Mouse (Mus musculus): ENCODE measurements around the gene Patz1. TPM values are rescaled to one million over a fixed set of nuclear protein-coding genes. Genes with fewer than 3 reads are reported as not detected.

Patz1 gene
- polyA plus RNA-seq, 1 experiment: 29.6 TPM

DNA sequence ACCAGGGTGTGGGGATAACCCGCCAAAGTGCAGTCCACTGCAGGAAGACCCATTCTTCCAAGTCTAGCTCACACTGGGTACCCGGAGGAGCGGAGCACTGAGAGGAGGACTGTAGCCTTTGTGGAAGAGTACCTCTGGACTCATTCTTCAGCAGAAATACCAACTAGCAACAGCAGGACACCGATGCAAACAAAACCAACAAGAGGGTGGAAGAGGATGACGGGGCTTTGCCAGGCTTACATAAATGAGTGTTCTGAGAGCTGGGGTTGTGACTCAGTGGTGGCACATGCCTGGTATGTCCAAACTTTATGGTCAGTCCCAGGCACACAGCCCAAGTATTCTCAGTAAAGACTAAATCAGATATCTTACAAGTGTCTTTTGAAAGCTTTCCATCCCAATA, 12.4 kb downstream of the Patz1 start:
- Histone ChIP-seq H3K4me3 (ENCODE audit: insufficient read depth, poor library complexity, severe bottlenecking) (no peak overlapping the region), H3K27me3 (ENCODE audit: control insufficient read depth, insufficient read depth, insufficient read length) (no peaks in the 10 kb centered on the region), H3ac (ENCODE audit: control insufficient read depth, insufficient read length, low read depth) (no peak overlapping the region), H3K79me3 (ENCODE audit: low read depth) (peaks cover 19% of the 10 kb centered on the region), H3K36me3 (ENCODE audit: control insufficient read depth, insufficient read depth) (peaks cover 93% of the 10 kb centered on the region), H3K79me2 (ENCODE audit: control insufficient read depth, insufficient read depth) (peaks cover 72% of the 10 kb centered on the region)
- TF ChIP-seq MAX (IDR thresholded peaks at IDR 0.05): no peak
- no peak for TF ChIP-seq MYOD1 (IDR thresholded peaks at IDR 0.05; ENCODE audit: control insufficient read depth, insufficient read length, low read depth)
- TF ChIP-seq MYOG (IDR thresholded peaks at IDR 0.05; ENCODE audit: control insufficient read depth, extremely low read depth, insufficient read length): no peak
- TF ChIP-seq USF1 (IDR thresholded peaks at IDR 0.05; ENCODE audit: low read depth): no peak
- no peak for TF ChIP-seq CEBPB (IDR thresholded peaks at IDR 0.05; ENCODE audit: low read depth)
- TF ChIP-seq CTCF (IDR thresholded peaks at IDR 0.05; ENCODE audit: control insufficient read depth, insufficient read depth, insufficient read length): no peak
- TF ChIP-seq FOSL1 (IDR thresholded peaks at IDR 0.05; ENCODE audit: insufficient read depth, low read length, poor library complexity, severe bottlenecking): no peak

DNA sequence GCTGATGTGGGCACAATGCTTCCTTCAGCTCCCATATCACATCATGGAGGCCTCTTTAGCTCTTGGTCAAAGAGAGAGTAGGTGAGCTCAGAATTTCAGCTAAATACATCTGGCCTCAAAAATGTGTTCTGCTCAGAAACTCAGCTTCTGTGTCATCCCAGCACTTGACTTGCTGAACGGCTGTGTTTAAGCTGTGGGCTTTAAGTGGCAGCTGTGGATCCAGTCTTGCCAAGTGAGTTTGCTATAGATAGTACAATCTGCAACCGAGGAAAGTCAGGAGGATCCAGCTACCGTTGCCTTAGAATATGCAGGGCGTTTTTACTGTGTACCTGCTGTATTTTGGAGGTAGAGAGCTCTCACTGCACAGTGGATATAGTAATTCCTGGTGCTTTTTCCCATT, 13.7 kb downstream of the Patz1 start:
- Histone ChIP-seq H3K36me3 (ENCODE audit: control insufficient read depth, insufficient read depth) (peaks cover 93% of the 10 kb centered on the region), H3K4me3 (ENCODE audit: insufficient read depth, poor library complexity, severe bottlenecking) (no peak overlapping the region)

DNA sequence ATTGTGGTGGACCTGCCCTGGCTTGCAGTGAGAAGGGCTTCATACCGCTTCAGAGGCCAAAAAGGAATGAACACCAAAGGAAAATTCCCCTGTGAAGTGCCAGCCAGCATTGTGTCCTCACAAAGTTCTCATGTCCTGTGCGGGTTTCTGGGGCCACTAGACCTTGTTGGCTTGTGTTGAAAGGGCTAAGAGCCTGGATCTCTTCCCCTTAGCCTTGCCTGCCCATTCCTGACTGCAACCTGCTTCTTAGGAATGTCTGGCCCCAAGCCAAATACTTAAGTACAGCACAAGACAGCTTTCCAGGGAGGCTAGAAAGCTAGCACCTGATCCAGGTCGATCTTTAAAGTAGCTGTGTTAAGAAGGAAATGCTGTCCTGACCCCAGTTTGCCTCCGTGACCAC, 14.1 kb downstream of the Patz1 start:
- peaks cover 70% of the 10 kb centered on the region for H3K79me2 ChIP-seq (ENCODE audit: control insufficient read depth, insufficient read depth)
- H3ac ChIP-seq (ENCODE audit: control insufficient read depth, insufficient read length, low read depth): no peak overlapping the region
- peaks cover 12% of the 10 kb centered on the region for H3K79me3 ChIP-seq (ENCODE audit: low read depth)
- H3K4me3 ChIP-seq (ENCODE audit: insufficient read depth, poor library complexity, severe bottlenecking): no peak overlapping the region
- TF ChIP-seq MYOD1 (IDR thresholded peaks at IDR 0.05; ENCODE audit: control insufficient read depth, insufficient read length, low read depth): no peak
- no peak for TF ChIP-seq USF1 (IDR thresholded peaks at IDR 0.05; ENCODE audit: low read depth)
- no peak for TF ChIP-seq MYOG (IDR thresholded peaks at IDR 0.05; ENCODE audit: control insufficient read depth, extremely low read depth, insufficient read length)
- no peak for TF ChIP-seq FOSL1 (IDR thresholded peaks at IDR 0.05; ENCODE audit: insufficient read depth, low read length, poor library complexity, severe bottlenecking)
- no peak for TF ChIP-seq MAX (IDR thresholded peaks at IDR 0.05)
- TF ChIP-seq CTCF (IDR thresholded peaks at IDR 0.05; ENCODE audit: control insufficient read depth, insufficient read depth, insufficient read length): no peak
- no peak for TF ChIP-seq CEBPB (IDR thresholded peaks at IDR 0.05; ENCODE audit: low read depth)
- no peaks in the 10 kb centered on the region for H3K27me3 ChIP-seq (ENCODE audit: control insufficient read depth, insufficient read depth, insufficient read length)
- H3K36me3 ChIP-seq (ENCODE audit: control insufficient read depth, insufficient read depth): peaks cover 96% of the 10 kb centered on the region

More for the DNA sequence above, 13.7 kb downstream of the Patz1 start:
- peaks cover 12% of the 10 kb centered on the region for H3K79me3 ChIP-seq (ENCODE audit: low read depth)
- peaks cover 70% of the 10 kb centered on the region for H3K79me2 ChIP-seq (ENCODE audit: control insufficient read depth, insufficient read depth)
- no peak overlapping the region for H3ac ChIP-seq (ENCODE audit: control insufficient read depth, insufficient read length, low read depth)
- no peak for TF ChIP-seq MAX (IDR thresholded peaks at IDR 0.05)
- no peak for TF ChIP-seq MYOD1 (IDR thresholded peaks at IDR 0.05; ENCODE audit: control insufficient read depth, insufficient read length, low read depth)
- no peak for TF ChIP-seq FOSL1 (IDR thresholded peaks at IDR 0.05; ENCODE audit: insufficient read depth, low read length, poor library complexity, severe bottlenecking)
- no peak for TF ChIP-seq USF1 (IDR thresholded peaks at IDR 0.05; ENCODE audit: low read depth)
- TF ChIP-seq CEBPB (IDR thresholded peaks at IDR 0.05; ENCODE audit: low read depth): no peak
- TF ChIP-seq MYOG (IDR thresholded peaks at IDR 0.05; ENCODE audit: control insufficient read depth, extremely low read depth, insufficient read length): no peak
- H3K27me3 ChIP-seq (ENCODE audit: control insufficient read depth, insufficient read depth, insufficient read length): no peaks in the 10 kb centered on the region

DNA sequence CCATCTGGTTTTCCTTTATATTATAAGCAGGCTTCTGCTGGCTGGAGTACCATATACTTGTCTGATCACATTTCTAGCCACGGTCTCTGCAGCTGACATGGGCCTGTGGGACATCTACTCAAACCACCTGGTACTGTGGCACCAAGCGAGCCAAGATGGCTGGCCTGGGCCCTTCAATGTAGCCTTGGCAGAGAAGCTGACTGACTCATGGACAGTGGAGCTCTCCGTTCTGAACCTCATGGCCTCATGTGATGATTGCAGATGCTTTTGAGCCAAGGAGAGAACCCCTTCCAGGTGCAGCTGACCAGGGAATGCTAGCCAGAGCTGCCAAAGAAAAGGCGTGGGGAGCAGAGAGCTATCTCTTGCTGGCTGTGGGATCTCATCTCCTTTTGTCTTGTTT, 17.1 kb downstream of the Patz1 start:
- TF ChIP-seq MYOG (IDR thresholded peaks at IDR 0.05; ENCODE audit: control insufficient read depth, extremely low read depth, insufficient read length) (no peak), MAX (IDR thresholded peaks at IDR 0.05) (no peak), CEBPB (IDR thresholded peaks at IDR 0.05; ENCODE audit: low read depth) (no peak), CTCF (IDR thresholded peaks at IDR 0.05; ENCODE audit: control insufficient read depth, insufficient read depth, insufficient read length) (no peak), MYOD1 (IDR thresholded peaks at IDR 0.05; ENCODE audit: control insufficient read depth, insufficient read length, low read depth) (no peak), USF1 (IDR thresholded peaks at IDR 0.05; ENCODE audit: low read depth) (no peak), FOSL1 (IDR thresholded peaks at IDR 0.05; ENCODE audit: insufficient read depth, low read length, poor library complexity, severe bottlenecking) (no peak)
- Histone ChIP-seq H3K27me3 (ENCODE audit: control insufficient read depth, insufficient read depth, insufficient read length) (no peaks in the 10 kb centered on the region), H3K36me3 (ENCODE audit: control insufficient read depth, insufficient read depth) (peaks cover 95% of the 10 kb centered on the region), H3ac (ENCODE audit: control insufficient read depth, insufficient read length, low read depth) (no peak overlapping the region), H3K79me2 (ENCODE audit: control insufficient read depth, insufficient read depth) (peaks cover 56% of the 10 kb centered on the region), H3K79me3 (ENCODE audit: low read depth) (peaks cover 11% of the 10 kb centered on the region), H3K4me3 (ENCODE audit: insufficient read depth, poor library complexity, severe bottlenecking) (no peak overlapping the region)

DNA sequence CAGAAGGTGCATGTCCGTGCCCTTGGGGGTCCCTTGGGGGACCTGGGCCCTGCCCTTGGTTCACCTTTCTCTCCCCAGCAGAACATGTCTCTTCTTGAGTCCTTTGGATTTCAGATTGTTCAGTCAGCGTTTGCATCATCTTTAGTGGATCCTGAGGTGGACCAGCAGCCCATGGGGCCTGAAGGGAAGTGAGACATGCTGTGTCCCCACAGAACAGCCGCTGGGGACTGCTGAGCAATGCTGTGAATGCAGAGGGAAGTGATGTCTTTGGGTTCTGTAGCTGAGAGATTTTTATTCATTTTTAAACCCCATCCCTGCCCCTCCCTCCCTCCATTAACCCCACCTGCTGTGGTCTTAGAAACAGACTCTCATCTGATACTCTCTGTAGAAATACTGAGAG, 19.2 kb downstream of the Patz1 start:
- no peak for TF ChIP-seq CTCF (IDR thresholded peaks at IDR 0.05; ENCODE audit: control insufficient read depth, insufficient read depth, insufficient read length)
- TF ChIP-seq MYOG (IDR thresholded peaks at IDR 0.05; ENCODE audit: control insufficient read depth, extremely low read depth, insufficient read length): no peak
- TF ChIP-seq MAX (IDR thresholded peaks at IDR 0.05): no peak
- TF ChIP-seq MYOD1 (IDR thresholded peaks at IDR 0.05; ENCODE audit: control insufficient read depth, insufficient read length, low read depth): no peak
- TF ChIP-seq FOSL1 (IDR thresholded peaks at IDR 0.05; ENCODE audit: insufficient read depth, low read length, poor library complexity, severe bottlenecking): no peak
- no peak for TF ChIP-seq CEBPB (IDR thresholded peaks at IDR 0.05; ENCODE audit: low read depth)
- TF ChIP-seq USF1 (IDR thresholded peaks at IDR 0.05; ENCODE audit: low read depth): no peak
- Histone ChIP-seq H3ac (ENCODE audit: control insufficient read depth, insufficient read length, low read depth) (no peak overlapping the region), H3K79me2 (ENCODE audit: control insufficient read depth, insufficient read depth) (peaks cover 38% of the 10 kb centered on the region), H3K27me3 (ENCODE audit: control insufficient read depth, insufficient read depth, insufficient read length) (no peaks in the 10 kb centered on the region), H3K4me3 (ENCODE audit: insufficient read depth, poor library complexity, severe bottlenecking) (no peak overlapping the region), H3K36me3 (ENCODE audit: control insufficient read depth, insufficient read depth) (peaks cover 83% of the 10 kb centered on the region), H3K79me3 (ENCODE audit: low read depth) (peaks cover 3% of the 10 kb centered on the region)

DNA sequence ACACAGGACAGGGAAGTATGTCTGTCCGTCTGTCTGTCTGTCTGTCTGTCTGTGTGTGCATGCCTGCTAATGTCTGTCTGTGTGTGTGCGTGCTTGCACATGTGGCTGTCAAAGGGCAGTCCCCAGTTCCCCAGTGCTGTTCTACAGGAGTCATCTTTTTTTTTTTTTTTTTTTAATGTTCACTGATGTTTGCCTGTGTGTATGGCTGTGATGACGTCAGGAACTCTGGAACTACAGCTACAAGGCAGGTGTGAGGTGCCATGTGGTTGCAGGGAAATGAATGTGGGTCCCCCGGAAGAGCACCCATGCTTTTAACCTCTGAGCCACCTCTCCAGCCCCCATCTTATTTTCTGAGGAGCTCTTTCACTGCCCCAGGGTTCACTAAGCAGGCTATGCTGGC, 21.2 kb downstream of the Patz1 start:
- no peak overlapping the region for H3K4me3 ChIP-seq (ENCODE audit: insufficient read depth, poor library complexity, severe bottlenecking)

More for the DNA sequence above, 21.2 kb downstream of the Patz1 start:
- peaks cover 22% of the 10 kb centered on the region for H3K79me2 ChIP-seq (ENCODE audit: control insufficient read depth, insufficient read depth)
- H3ac ChIP-seq (ENCODE audit: control insufficient read depth, insufficient read length, low read depth): no peak overlapping the region
- no peaks in the 10 kb centered on the region for H3K27me3 ChIP-seq (ENCODE audit: control insufficient read depth, insufficient read depth, insufficient read length)
- peaks cover 3% of the 10 kb centered on the region for H3K79me3 ChIP-seq (ENCODE audit: low read depth)
- peaks cover 65% of the 10 kb centered on the region for H3K36me3 ChIP-seq (ENCODE audit: control insufficient read depth, insufficient read depth)
- TF ChIP-seq FOSL1 (IDR thresholded peaks at IDR 0.05; ENCODE audit: insufficient read depth, low read length, poor library complexity, severe bottlenecking): no peak
- no peak for TF ChIP-seq MYOD1 (IDR thresholded peaks at IDR 0.05; ENCODE audit: control insufficient read depth, insufficient read length, low read depth)
- no peak for TF ChIP-seq CTCF (IDR thresholded peaks at IDR 0.05; ENCODE audit: control insufficient read depth, insufficient read depth, insufficient read length)
- TF ChIP-seq MYOG (IDR thresholded peaks at IDR 0.05; ENCODE audit: control insufficient read depth, extremely low read depth, insufficient read length): no peak
- TF ChIP-seq USF1 (IDR thresholded peaks at IDR 0.05; ENCODE audit: low read depth): no peak
- no peak for TF ChIP-seq CEBPB (IDR thresholded peaks at IDR 0.05; ENCODE audit: low read depth)
- TF ChIP-seq MAX (IDR thresholded peaks at IDR 0.05): no peak

All from C2C12 (cell line).